Mouse (Mus musculus) left cerebral cortex, postnatal 14 days (tissue): ENCODE measurements around the gene Carm1. TPM values are rescaled to one million over a fixed set of nuclear protein-coding genes. Genes with fewer than 3 reads are reported as not detected.

Source experiments
- DNase-seq, 2 experiments: peaks; one replicate each; pipeline ENCODE4 v3.0.0; 2021 to 2022; ENCODE audit warnings: low spot score in 2 of 2, mixed read lengths in 1 of 2
- intact Hi-C: fragments of 180-260 bp; cut with DNase I; formaldehyde crosslinking; loops from one replicate; pipeline ENCODE4 v1.15.1; 2025
- total RNA-seq, 2 experiments: library from RNA; stranded (reverse); gene quantifications; 2 replicates each; pipeline ENCODE4 v1.2.3; 2021

The Carm1 gene
- total RNA-seq, 2 experiments from 2014 or later: 68.8 to 76.2 TPM

- DNase-seq: no peak
- intact Hi-C loops: no loop called here
Observed at GRCm38 (mm10) chr9:21598198-21598597, 51.5 kb downstream of the Carm1 start.

GRCm38 (mm10) chr9:21600186-21600585, 53.5 kb downstream of the Carm1 start:
- intact Hi-C loops: loop anchor here (10.0 kb wide), 1 partner anchor 275 kb away; no protein-coding TSS in a partner anchor
- DNase-seq: no peak

GRCm38 (mm10) chr9:21601073-21601472, 54.4 kb downstream of the Carm1 start:
- intact Hi-C loops: loop anchor here (10.0 kb wide), 1 partner anchor 274 kb away; no protein-coding TSS in a partner anchor
- no peak for DNase-seq

- intact Hi-C loops: loop anchor here (10.0 kb wide), 1 partner anchor 273 kb away; no protein-coding TSS in a partner anchor
Observed at GRCm38 (mm10) chr9:21601722-21602399, 55.2 kb downstream of the Carm1 start.

GRCm38 (mm10) chr9:21604119-21604518, 57.4 kb downstream of the Carm1 start:
- no peak for DNase-seq
- intact Hi-C loops: loop anchor here (10.0 kb wide), 1 partner anchor 271 kb away; no protein-coding TSS in a partner anchor

More at GRCm38 (mm10) chr9:21601722-21602399, 55.2 kb downstream of the Carm1 start:
- DNase-seq: peak; percentile 59 to 77

- intact Hi-C loops: loop anchor here (10.0 kb wide), 1 partner anchor 269 kb away; no protein-coding TSS in a partner anchor
- DNase-seq: no peak
Observed at GRCm38 (mm10) chr9:21605865-21606264, 59.2 kb downstream of the Carm1 start.

- intact Hi-C loops: loop anchor here (10.0 kb wide), 1 partner anchor 268 kb away; no protein-coding TSS in a partner anchor
- DNase-seq: no peak
Observed at GRCm38 (mm10) chr9:21606648-21607047, 60.0 kb downstream of the Carm1 start.

- intact Hi-C loops: loop anchor here (10.0 kb wide), 1 partner anchor 265 kb away; no protein-coding TSS in a partner anchor
- DNase-seq: no peak
Observed at GRCm38 (mm10) chr9:21609861-21610260, 63.2 kb downstream of the Carm1 start.

- no peak for DNase-seq
- intact Hi-C loops: no loop called here
Observed at GRCm38 (mm10) chr9:21614864-21615616, 68.3 kb downstream of the Carm1 start.

- intact Hi-C loops: no loop called here
- peak; percentile 100 for DNase-seq
Observed at GRCm38 (mm10) chr9:21615617-21616231, 69.0 kb downstream of the Carm1 start, which contains the start of gene Smarca4. TSS of gene Smarca4 (plus strand) at chr9:21616169.

GRCm38 (mm10) chr9:21616232-21616781, 69.6 kb downstream of the Carm1 start:
- peak; percentile 76 to 86 for DNase-seq
- intact Hi-C loops: no loop called here

GRCm38 (mm10) chr9:21617066-21617465, 70.4 kb downstream of the Carm1 start:
- DNase-seq: no peak
- intact Hi-C loops: no loop called here

- intact Hi-C loops: no loop called here
- DNase-seq: no peak
Observed at GRCm38 (mm10) chr9:21620229-21620628, 73.5 kb downstream of the Carm1 start.

GRCm38 (mm10) chr9:21622676-21623075, 76.0 kb downstream of the Carm1 start:
- intact Hi-C loops: no loop called here
- DNase-seq: no peak

- intact Hi-C loops: no loop called here
Observed at GRCm38 (mm10) chr9:21625342-21626339, 78.9 kb downstream of the Carm1 start.

GRCm38 (mm10) chr9:21626571-21626970, 79.9 kb downstream of the Carm1 start:
- DNase-seq: no peak
- intact Hi-C loops: no loop called here

More at GRCm38 (mm10) chr9:21625342-21626339, 78.9 kb downstream of the Carm1 start:
- DNase-seq: no peak

- intact Hi-C loops: no loop called here
- no peak for DNase-seq
Observed at GRCm38 (mm10) chr9:21627145-21627795, 80.6 kb downstream of the Carm1 start.

- intact Hi-C loops: no loop called here
- DNase-seq: peak; percentile 57 to 74
Observed at GRCm38 (mm10) chr9:21630673-21631072, 84.0 kb downstream of the Carm1 start.
